Mouse (Mus musculus): Measurements from ENCODE around the gene Disc1. TPM values are rescaled to one million over a fixed set of nuclear protein-coding genes. Genes with fewer than 3 reads are reported as not detected.

Gene Disc1
- polyA plus RNA-seq, 1 experiment from 2014 or later, result 1.2 TPM

DNA sequence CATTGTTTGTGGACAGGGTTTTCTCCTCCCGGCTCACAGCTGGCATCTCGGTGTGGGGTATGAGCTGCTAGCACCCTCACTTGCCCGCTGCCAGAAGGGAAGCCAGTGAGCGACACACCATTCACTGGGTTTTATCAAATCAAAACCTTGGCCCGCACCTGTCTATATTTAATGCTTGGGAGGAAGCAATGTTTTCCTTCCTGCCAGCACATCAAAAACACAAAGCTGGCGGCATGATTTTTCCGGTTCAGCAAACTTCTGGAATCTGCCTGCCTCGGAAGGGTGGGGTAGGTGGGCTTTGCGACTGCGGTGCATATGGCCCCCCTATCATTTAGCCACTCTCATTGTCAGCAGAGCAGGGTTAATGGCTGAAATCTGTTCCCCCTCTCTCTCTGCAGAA, 80.9 kb downstream of the Disc1 start:
- H3K4me1 ChIP-seq, result peaks cover 19% of the 10 kb centered on the region
- H3K36me3 ChIP-seq, result no peaks in the 10 kb centered on the region
- no peak overlapping the region for H3K4me3 ChIP-seq
- WGBS, result 6% methylated on average over 10 of the region's 10 CpGs
- H3K4me2 ChIP-seq (replicated peaks), result no peak overlapping the region
- no peaks in the 10 kb centered on the region for H3K9me3 ChIP-seq
- H3K27ac ChIP-seq (replicated peaks), result 0 out of 2 replicates have a peak overlapping the region, but pooled peaks have one; percentile 11
- no peaks in the 10 kb centered on the region for H3K27me3 ChIP-seq
- ATAC-seq (replicated peaks), result no peak
- H3K9ac ChIP-seq (replicated peaks), result no peak overlapping the region

DNA sequence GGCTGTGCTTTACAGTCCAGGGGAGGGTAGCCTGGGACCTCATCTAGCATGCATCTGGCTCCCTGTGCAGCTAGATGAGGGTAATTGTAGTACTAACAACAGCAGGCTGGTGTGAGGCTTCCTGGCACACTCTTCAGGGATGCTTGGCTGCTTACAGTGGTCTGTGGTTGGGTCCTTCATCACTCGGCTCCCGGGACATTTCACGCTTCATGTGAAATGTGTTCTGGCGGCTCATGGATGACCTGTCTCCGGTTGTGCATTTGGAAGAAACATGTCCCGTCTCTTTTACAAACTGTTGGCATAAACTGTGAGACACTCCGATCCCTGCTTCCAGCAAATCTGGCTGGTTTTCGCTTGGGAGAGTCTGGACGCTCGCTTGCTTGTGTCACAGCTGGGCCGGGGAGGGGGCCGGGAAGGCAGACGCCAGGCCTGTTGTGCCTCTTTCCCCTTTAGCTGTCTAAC, 85.7 kb downstream of the Disc1 start:
- Histone ChIP-seq H3K27me3 (no peaks in the 10 kb centered on the region), H3K4me1 (peaks cover 22% of the 10 kb centered on the region)
- whole genome bisulfite sequencing, result 42% methylated on average over 13 of the region's 13 CpGs

DNA sequence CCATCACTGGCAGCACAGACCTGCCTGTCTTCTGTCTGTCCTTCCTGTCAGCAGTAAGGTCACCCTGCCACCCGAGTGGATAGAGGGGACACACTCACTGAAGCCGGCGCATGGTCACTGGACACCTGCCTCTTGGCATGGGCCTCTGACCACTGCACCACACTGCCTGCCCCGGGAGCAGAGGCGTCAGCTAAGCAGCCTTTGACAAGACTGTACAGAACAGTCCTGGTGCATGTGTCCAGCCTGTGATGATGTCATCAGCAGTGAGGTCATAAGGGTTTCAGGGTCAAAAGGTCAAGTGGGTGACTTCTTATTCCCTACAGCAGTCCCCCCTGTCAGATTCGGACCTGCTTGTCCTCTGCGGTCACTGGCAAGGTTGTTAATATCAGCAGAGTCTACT, 87.0 kb downstream of the Disc1 start:
- Histone ChIP-seq H3K27ac (replicated peaks) (no peak overlapping the region), H3K4me3 (no peak overlapping the region), H3K4me2 (replicated peaks) (no peak overlapping the region), H3K27me3 (no peaks in the 10 kb centered on the region), H3K4me1 (peaks cover 14% of the 10 kb centered on the region), H3K36me3 (no peaks in the 10 kb centered on the region), H3K9me3 (no peaks in the 10 kb centered on the region), H3K9ac (replicated peaks) (no peak overlapping the region)
- WGBS, result 87% methylated on average over 7 of the region's 7 CpGs
- ATAC-seq (replicated peaks), result no peak

More for the DNA sequence above, 85.7 kb downstream of the Disc1 start:
- no peaks in the 10 kb centered on the region for H3K36me3 ChIP-seq
- H3K9me3 ChIP-seq, result no peaks in the 10 kb centered on the region
- no peak overlapping the region for H3K4me2 ChIP-seq (replicated peaks)
- ATAC-seq (replicated peaks), result peak; percentile 90
- no peak overlapping the region for H3K9ac ChIP-seq (replicated peaks)
- no peak overlapping the region for H3K4me3 ChIP-seq
- H3K27ac ChIP-seq (replicated peaks), result peak overlapping the region; percentile 71

DNA sequence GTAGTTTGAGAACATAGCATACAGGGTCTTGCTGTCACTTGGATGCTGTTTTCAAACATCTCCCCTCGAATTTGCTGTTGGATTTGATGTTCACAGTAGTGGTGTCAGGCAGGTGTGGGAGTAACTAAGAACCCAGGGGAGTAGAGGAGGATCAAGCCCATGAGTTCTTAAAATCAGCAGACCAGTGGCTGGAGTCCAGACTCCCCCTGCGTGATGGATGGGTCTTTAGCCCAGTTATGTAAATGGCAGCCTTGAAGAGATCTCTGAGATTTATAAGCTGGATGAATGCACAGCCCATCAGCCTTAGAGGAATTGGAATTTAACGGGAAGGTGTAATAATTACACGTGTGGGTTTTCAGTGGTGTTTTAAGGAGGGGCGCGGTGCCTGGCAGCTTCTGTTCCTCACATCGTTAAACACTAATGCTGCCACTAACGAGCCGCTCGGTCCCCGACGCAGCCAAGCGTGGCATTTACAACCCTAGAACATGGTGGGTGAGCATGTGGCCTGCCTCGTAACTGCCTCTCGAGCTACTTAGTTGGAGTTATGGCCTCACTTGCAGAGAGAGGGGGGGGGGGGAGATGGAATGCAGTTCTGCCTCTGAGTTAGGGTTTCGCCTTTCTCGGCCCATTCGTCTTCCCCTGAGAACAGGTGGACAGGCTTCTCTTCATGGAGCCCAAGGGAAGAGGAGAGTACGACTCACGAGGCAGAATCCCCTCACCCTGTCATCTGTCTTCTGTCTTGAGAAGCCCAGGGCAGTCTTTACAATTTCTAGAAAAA, 103.1 kb downstream of the Disc1 start:
- no peak overlapping the region for H3K9ac ChIP-seq (replicated peaks)
- no peak overlapping the region for H3K27ac ChIP-seq (replicated peaks)
- ATAC-seq (replicated peaks), result no peak
- no peaks in the 10 kb centered on the region for H3K36me3 ChIP-seq
- no peaks in the 10 kb centered on the region for H3K27me3 ChIP-seq
- no peak overlapping the region for H3K4me2 ChIP-seq (replicated peaks)
- no peaks in the 10 kb centered on the region; the same call in 1 of the 2 replicates for H3K4me1 ChIP-seq
- H3K9me3 ChIP-seq, result no peaks in the 10 kb centered on the region
- 22% methylated on average over 20 of the region's 20 CpGs for WGBS
- H3K4me3 ChIP-seq, result no peak overlapping the region

DNA sequence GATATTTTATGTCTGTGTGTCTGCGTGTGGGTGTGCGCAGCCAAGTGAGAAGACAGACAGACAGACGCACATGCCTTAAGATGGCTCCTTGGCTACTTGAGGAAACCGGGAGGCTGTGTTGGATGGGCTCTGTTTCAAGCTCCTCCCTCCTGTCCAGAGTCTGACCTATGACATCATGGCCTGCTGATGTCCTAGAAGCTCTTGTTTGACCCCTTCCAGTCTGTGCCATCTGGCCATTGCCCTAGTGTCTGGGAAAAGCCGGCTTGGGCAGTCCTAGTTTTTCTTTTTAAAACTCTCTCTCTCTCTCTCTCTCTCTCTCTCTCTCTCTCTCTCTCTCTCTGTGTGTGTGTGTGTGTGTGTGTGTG, 103.6 kb downstream of the Disc1 start:
- H3K4me2 ChIP-seq (replicated peaks), result no peak overlapping the region
- H3K27ac ChIP-seq (replicated peaks), result no peak overlapping the region
- no peak overlapping the region for H3K9ac ChIP-seq (replicated peaks)
- H3K36me3 ChIP-seq, result no peaks in the 10 kb centered on the region
- H3K27me3 ChIP-seq, result no peaks in the 10 kb centered on the region
- no peak overlapping the region for H3K4me3 ChIP-seq
- H3K4me1 ChIP-seq, result no peaks in the 10 kb centered on the region; the same call in 1 of the 2 replicates
- no peaks in the 10 kb centered on the region for H3K9me3 ChIP-seq
- ATAC-seq (replicated peaks), result no peak
- WGBS, result 83% methylated on average over 5 of the region's 5 CpGs

DNA sequence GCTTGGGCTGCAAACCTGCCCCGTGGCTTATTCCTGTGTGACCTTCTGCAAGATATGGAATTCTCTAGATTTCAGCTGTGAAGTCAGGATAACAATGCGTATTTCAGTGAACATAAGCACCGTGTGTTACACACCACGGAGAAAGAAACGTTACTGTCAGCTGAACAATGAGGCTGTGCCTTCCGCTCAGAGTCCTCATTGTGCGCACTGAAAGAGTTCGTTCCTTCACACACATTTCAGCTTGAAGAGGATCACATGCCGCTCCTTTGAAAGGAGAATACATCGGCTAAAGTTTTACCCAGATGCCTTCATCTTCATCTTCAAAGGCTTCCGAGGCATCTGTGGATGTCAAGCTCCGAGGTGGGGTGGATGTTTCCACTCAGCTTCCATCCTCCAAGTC, 105.4 kb downstream of the Disc1 start:
- Histone ChIP-seq H3K27ac (replicated peaks) (no peak overlapping the region; the same call in 1 of the 2 replicates), H3K4me2 (replicated peaks) (no peak overlapping the region), H3K4me3 (no peak overlapping the region), H3K36me3 (no peaks in the 10 kb centered on the region), H3K27me3 (no peaks in the 10 kb centered on the region), H3K9ac (replicated peaks) (no peak overlapping the region), H3K9me3 (no peaks in the 10 kb centered on the region), H3K4me1 (no peaks in the 10 kb centered on the region; the same call in 1 of the 2 replicates)
- no peak for ATAC-seq (replicated peaks)
- WGBS, result 41% methylated on average over 12 of the region's 12 CpGs

DNA sequence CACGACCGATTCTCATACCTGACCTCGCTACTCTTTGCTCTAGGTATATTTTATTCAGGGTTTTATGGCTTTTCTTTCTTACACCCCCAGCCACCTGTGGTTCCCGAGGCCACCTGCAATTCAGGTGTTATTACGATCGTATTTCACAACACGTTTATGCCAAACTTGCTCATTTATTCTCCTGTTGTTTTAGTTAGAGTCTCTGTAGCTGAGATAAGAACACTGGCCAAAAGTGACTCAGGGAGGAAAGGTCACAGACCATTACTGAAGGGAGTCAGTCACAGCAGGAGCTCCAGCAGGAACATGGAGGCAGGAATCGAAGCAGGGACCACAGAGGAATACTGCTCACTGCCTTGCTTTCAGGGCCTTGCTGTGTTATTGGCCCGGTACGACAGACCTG, 109.5 kb downstream of the Disc1 start:
- Histone ChIP-seq H3K9me3 (no peaks in the 10 kb centered on the region), H3K27ac (replicated peaks) (no peak overlapping the region), H3K27me3 (no peaks in the 10 kb centered on the region), H3K4me3 (no peak overlapping the region), H3K36me3 (no peaks in the 10 kb centered on the region), H3K9ac (replicated peaks) (no peak overlapping the region), H3K4me1 (peaks cover 3% of the 10 kb centered on the region; the same call in 1 of the 2 replicates), H3K4me2 (replicated peaks) (no peak overlapping the region)
- WGBS, result 90% methylated on average over 10 of the region's 10 CpGs
- ATAC-seq (replicated peaks), result no peak

DNA sequence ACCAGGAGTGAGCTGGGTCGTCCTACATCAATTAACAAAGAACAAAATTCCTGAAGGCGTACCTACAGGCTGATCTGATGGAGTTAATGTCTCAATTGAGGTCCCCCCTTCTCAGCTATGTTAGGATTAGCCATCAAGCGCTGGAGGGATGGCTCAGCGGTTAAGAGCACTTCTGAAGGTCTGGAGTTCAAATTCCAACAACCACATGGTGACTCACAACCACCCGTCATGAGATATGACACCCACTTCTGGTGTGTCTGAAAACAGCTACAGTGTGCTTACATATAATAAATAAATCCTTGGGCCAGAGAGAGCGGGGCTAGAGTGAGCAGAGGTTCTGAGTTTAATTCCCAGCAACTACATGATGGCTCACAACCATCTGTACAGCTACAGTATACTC, 109.9 kb downstream of the Disc1 start:
- H3K27ac ChIP-seq (replicated peaks), result no peak overlapping the region
- ATAC-seq (replicated peaks), result no peak
- H3K27me3 ChIP-seq, result no peaks in the 10 kb centered on the region
- no peaks in the 10 kb centered on the region for H3K9me3 ChIP-seq
- no peak overlapping the region for H3K9ac ChIP-seq (replicated peaks)
- H3K4me3 ChIP-seq, result no peak overlapping the region
- H3K4me1 ChIP-seq, result peaks cover 4% of the 10 kb centered on the region
- H3K36me3 ChIP-seq, result no peaks in the 10 kb centered on the region
- H3K4me2 ChIP-seq (replicated peaks), result no peak overlapping the region
- WGBS, result 87% methylated on average over 6 of the region's 6 CpGs

DNA sequence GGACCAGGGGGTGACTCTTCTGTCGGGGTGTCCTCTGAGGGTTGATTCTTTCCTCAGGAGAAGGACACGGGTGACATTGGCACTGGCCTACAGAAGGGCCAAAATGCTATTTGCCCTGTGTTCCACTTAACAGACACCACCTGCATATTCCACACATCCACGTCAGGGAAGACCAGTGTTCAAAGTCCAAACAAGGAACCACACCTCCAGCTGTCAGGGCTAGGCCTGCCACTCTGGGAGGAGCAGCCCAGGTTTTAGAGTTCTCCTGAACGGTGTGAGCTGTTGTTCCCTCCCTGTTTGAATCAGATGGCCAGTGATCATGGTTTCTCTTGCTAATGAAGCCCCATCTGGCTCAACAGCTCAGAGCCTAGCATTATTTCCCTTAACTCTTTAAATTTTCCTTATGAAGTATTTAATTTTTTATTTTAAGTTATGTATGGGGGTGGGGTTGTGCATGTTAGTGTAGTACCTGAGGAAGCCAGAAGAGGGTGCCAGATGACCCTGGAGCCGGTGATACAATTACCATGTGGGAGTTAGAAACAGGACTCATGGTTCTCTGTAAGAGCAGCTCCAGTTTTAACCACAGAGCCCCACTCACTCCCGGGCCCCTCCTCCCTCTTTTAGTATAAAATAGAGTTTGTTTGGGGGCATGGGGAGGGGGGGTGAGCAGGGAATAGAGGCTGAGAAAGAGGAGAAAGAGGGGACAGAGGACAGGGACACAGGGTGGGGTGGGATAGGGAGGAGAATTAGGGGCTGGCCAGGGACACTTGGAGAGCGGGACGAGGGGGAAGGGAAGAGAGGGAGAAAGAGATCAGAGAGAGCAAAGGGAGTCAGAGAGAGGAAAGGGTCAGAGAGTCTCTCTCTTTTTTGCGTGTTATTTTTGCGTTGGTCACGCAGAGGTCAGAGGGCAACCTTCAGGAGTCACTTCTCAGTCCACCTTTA, 111.8 kb downstream of the Disc1 start:
- WGBS, result 65% methylated on average over 10 of the region's 11 CpGs
- Histone ChIP-seq H3K27me3 (no peaks in the 10 kb centered on the region), H3K9ac (replicated peaks) (no peak overlapping the region), H3K4me1 (peaks cover 14% of the 10 kb centered on the region; the same call in 1 of the 2 replicates), H3K4me2 (replicated peaks) (no peak overlapping the region), H3K4me3 (no peak overlapping the region), H3K36me3 (no peaks in the 10 kb centered on the region), H3K9me3 (no peaks in the 10 kb centered on the region), H3K27ac (replicated peaks) (no peak overlapping the region)
- ATAC-seq (replicated peaks), result peak; percentile 39; the same call in 1 of the 2 replicates

DNA sequence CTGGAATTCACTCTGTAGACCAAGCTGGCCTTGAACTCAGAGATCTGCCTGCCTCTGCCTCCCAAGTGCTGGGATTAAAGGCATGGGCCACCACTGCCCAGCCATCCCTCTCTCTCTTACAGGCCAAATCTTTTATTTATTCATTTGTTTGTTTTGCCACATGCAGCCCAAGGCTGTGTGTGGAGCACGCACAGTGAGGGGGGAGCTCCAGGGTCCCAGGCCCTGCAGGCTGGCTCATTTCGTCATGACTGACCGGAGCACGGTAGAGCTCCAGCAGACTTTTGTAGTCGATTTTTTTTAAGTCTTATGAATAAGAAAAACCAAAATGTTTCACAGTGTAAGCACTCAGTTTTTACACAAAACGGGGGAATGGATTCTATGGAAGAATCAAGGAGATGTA, 112.5 kb downstream of the Disc1 start:
- H3K4me1 ChIP-seq, result peaks cover 14% of the 10 kb centered on the region; the same call in 1 of the 2 replicates
- no peaks in the 10 kb centered on the region for H3K27me3 ChIP-seq
- no peak overlapping the region for H3K9ac ChIP-seq (replicated peaks)
- H3K36me3 ChIP-seq, result no peaks in the 10 kb centered on the region
- H3K4me2 ChIP-seq (replicated peaks), result no peak overlapping the region
- 71% methylated on average over 6 of the region's 6 CpGs for WGBS
- no peak overlapping the region for H3K4me3 ChIP-seq
- no peaks in the 10 kb centered on the region for H3K9me3 ChIP-seq
- H3K27ac ChIP-seq (replicated peaks), result peak overlapping the region; percentile 58
- peak; percentile 46; the same call in 1 of the 2 replicates for ATAC-seq (replicated peaks)

DNA sequence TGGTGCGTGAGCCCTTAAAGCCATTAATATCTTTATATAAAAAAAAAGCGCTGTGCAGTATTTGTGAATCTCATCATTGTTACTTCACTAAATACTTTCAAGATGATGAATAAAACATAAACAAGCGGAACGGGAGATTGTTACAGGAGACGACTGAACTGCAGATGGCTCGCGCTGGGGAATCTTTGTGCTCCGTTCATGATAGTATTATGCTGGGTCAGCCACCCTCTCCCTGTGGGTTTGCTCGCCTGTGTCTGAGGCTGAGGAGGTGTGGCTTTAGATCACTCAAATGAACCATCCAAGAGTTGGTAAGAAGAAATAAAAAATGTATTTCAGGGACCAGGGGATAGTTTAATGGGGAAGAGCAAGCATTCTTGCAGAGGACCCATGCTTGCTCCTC, 113.0 kb downstream of the Disc1 start:
- no peaks in the 10 kb centered on the region for H3K27me3 ChIP-seq
- H3K9me3 ChIP-seq, result no peaks in the 10 kb centered on the region
- no peak for ATAC-seq (replicated peaks)
- no peak overlapping the region for H3K4me2 ChIP-seq (replicated peaks)
- H3K9ac ChIP-seq (replicated peaks), result no peak overlapping the region
- no peaks in the 10 kb centered on the region for H3K36me3 ChIP-seq
- peak overlapping the region; percentile 58 for H3K27ac ChIP-seq (replicated peaks)
- H3K4me1 ChIP-seq, result peaks cover 14% of the 10 kb centered on the region; the same call in 1 of the 2 replicates
- no peak overlapping the region for H3K4me3 ChIP-seq
- 44% methylated on average over 9 of the region's 9 CpGs for WGBS

DNA sequence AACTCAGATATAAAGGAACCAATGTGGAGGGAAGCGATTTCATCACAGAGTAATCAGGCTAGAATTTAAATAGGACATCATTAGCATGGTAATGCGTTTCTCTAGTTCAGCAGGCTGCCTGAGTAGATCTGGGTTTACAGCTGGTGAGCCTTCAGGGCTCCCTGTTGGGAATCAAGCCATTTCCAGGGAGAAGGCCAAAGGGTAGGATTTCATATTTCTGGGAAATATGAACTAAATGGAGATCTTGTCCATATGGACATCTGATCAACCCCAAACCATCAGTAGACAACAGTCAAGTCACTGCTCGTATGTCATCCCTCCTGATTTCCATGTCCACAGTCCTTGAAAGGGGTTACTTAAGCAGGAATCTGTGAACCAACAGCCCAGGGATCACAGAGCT, 115.6 kb downstream of the Disc1 start:
- no peaks in the 10 kb centered on the region for H3K9me3 ChIP-seq
- H3K9ac ChIP-seq (replicated peaks), result no peak overlapping the region
- no peak overlapping the region for H3K4me3 ChIP-seq
- H3K36me3 ChIP-seq, result no peaks in the 10 kb centered on the region
- peaks cover 14% of the 10 kb centered on the region; the same call in 1 of the 2 replicates for H3K4me1 ChIP-seq
- no peak overlapping the region for H3K4me2 ChIP-seq (replicated peaks)
- H3K27ac ChIP-seq (replicated peaks), result peak overlapping the region; percentile 67
- H3K27me3 ChIP-seq, result no peaks in the 10 kb centered on the region
- ATAC-seq (replicated peaks), result 0 out of 2 replicates have a peak, but pooled peaks have one; percentile 46
- 33% methylated on average over 3 of the region's 3 CpGs for WGBS
